ENCODE assay signal across 7 mouse cellular contexts in the genomic region with DNA sequence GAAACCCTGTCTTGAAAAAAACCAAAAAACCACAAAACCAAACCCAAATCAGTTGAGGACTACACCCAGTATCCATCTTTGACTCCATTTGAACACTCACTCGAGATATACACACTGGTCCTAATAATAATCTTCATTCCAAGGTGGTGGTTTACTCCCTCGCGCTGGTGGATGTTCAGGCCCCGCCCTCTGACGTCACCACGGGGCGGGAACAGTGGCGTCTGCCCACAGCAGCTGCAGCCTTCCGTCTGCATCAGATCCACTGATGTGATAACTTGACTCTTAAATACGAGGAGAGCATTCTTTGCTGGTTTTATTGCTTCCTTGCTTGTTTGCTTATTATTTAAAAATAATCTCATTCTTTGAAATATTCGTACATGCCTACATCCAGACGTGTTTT. TPM values are rescaled to one million over a fixed set of nuclear protein-coding genes. Genes with fewer than 3 reads are reported as not detected.
DNase-seq lines count a peak whose midpoint lies in the region; ATAC-seq and TF ChIP-seq lines count a peak whose summit lies in the region.

No protein-coding gene starts in this region.

- DNase-seq in G1E (ENCODE audit: low spot score): peak; percentile 66
- peak; percentile 80 for DNase-seq in adrenal gland, postnatal 10 days
- peak; percentile 65 for DNase-seq in hindbrain, embryonic 10.5 days (ENCODE audit: low spot score)
- DNase-seq in midbrain, embryonic 14.5 days: peak; percentile 90
- peak; percentile 63 to 75 for DNase-seq in spleen, postnatal 36 days (ENCODE audit: low spot score in 2 of 2)

- no peaks in the 10 kb centered on the region for H3K9me3 ChIP-seq in G1E (replicated peaks)
- no peaks in the 10 kb centered on the region for H3K9me3 ChIP-seq in forebrain, embryonic 16.5 days (ENCODE audit: control insufficient read depth, low read length)
- H3K9me3 ChIP-seq in hindbrain, embryonic 10.5 days: no peaks in the 10 kb centered on the region
- H3K9me3 ChIP-seq in limb, embryonic 13.5 days: no peaks in the 10 kb centered on the region
- no peaks in the 10 kb centered on the region for H3K9me3 ChIP-seq in midbrain, embryonic 14.5 days (ENCODE audit: control insufficient read depth, low read length)

- no peaks in the 10 kb centered on the region for H3K36me3 ChIP-seq in G1E (replicated peaks)
- H3K36me3 ChIP-seq in forebrain, embryonic 16.5 days (ENCODE audit: control insufficient read depth, insufficient read depth): no peaks in the 10 kb centered on the region
- no peaks in the 10 kb centered on the region for H3K36me3 ChIP-seq in hindbrain, embryonic 10.5 days
- no peaks in the 10 kb centered on the region for H3K36me3 ChIP-seq in limb, embryonic 13.5 days
- no peaks in the 10 kb centered on the region for H3K36me3 ChIP-seq in midbrain, embryonic 14.5 days (ENCODE audit: control insufficient read depth, insufficient read depth, low read length)

- peaks cover 18% of the 10 kb centered on the region for H3K4me1 ChIP-seq in G1E (ENCODE audit: insufficient read depth, low read depth, low read length)
- peaks cover 6% of the 10 kb centered on the region for H3K4me1 ChIP-seq in forebrain, embryonic 16.5 days (replicated peaks; ENCODE audit: control insufficient read depth, insufficient read depth, low read length)
- peaks cover 12% of the 10 kb centered on the region for H3K4me1 ChIP-seq in hindbrain, embryonic 10.5 days (replicated peaks)
- peaks cover 10% of the 10 kb centered on the region for H3K4me1 ChIP-seq in limb, embryonic 13.5 days
- no peaks in the 10 kb centered on the region for H3K4me1 ChIP-seq in midbrain, embryonic 14.5 days (ENCODE audit: control insufficient read depth, insufficient read depth, low read length)

- ATAC-seq in G1E (ENCODE audit: extremely low read depth, insufficient number of reproducible peaks, low FRiP score, poor library complexity, severe bottlenecking): no peak; the same call in 1 of the 2 replicates
- peak; percentile 75; the same call in 1 of the 2 replicates for ATAC-seq in forebrain, embryonic 16.5 days
- ATAC-seq in limb, embryonic 13.5 days (ENCODE audit: low FRiP score, low read depth): no peak
- ATAC-seq in midbrain, embryonic 14.5 days (ENCODE audit: low FRiP score, low TSS enrichment): no peak

- H3K27ac ChIP-seq in forebrain, embryonic 16.5 days (ENCODE audit: low read length): no peak overlapping the region
- H3K27ac ChIP-seq in hindbrain, embryonic 10.5 days: no peak overlapping the region
- no peak overlapping the region for H3K27ac ChIP-seq in limb, embryonic 13.5 days
- H3K27ac ChIP-seq in midbrain, embryonic 14.5 days (replicated peaks; ENCODE audit: low read depth, low read length): no peak overlapping the region

- H3K9ac ChIP-seq in forebrain, embryonic 16.5 days (replicated peaks; ENCODE audit: low read depth, low read length): no peak overlapping the region
- no peak overlapping the region for H3K9ac ChIP-seq in limb, embryonic 13.5 days
- H3K9ac ChIP-seq in midbrain, embryonic 14.5 days (replicated peaks; ENCODE audit: low read length): no peak overlapping the region

- 3% methylated on average over 12 of the region's 12 CpGs for WGBS in forebrain, embryonic 16.5 days
- WGBS in hindbrain, embryonic 10.5 days: 7% methylated on average over 12 of the region's 12 CpGs
- WGBS in limb, embryonic 13.5 days: 4% methylated on average over 12 of the region's 12 CpGs
- 3% methylated on average over 12 of the region's 12 CpGs for WGBS in midbrain, embryonic 14.5 days

- peak overlapping the region; percentile 13 for H3K4me2 ChIP-seq in forebrain, embryonic 16.5 days (ENCODE audit: low read length)
- H3K4me2 ChIP-seq in limb, embryonic 13.5 days (replicated peaks): peak overlapping the region; percentile 36
- peak overlapping the region; percentile 40 for H3K4me2 ChIP-seq in midbrain, embryonic 14.5 days (ENCODE audit: low read length)

- H3K4me3 ChIP-seq in G1E (ENCODE audit: low read depth, low read length): peak overlapping the region; percentile 38; the same call in 1 of the 2 replicates
- H3K4me3 ChIP-seq in forebrain, embryonic 16.5 days (replicated peaks; ENCODE audit: low read length): no peak overlapping the region
- peak overlapping the region; percentile 12; the same call in 1 of the 2 replicates for H3K4me3 ChIP-seq in hindbrain, embryonic 10.5 days
- H3K4me3 ChIP-seq in limb, embryonic 13.5 days: no peak overlapping the region
- 0 out of 2 replicates have a peak overlapping the region, but pooled peaks have one; percentile 9 for H3K4me3 ChIP-seq in midbrain, embryonic 14.5 days (replicated peaks; ENCODE audit: low read depth, low read length)

- TF ChIP-seq CTCF in G1E (IDR thresholded peaks at IDR 0.05; ENCODE audit: low read depth, low read length): no peak

- peaks cover 30% of the 10 kb centered on the region; the same call in 1 of the 2 replicates for H3K27me3 ChIP-seq in G1E (ENCODE audit: insufficient read depth, low read length)
- H3K27me3 ChIP-seq in forebrain, embryonic 16.5 days (replicated peaks; ENCODE audit: control insufficient read depth, insufficient read depth, low read length): no peaks in the 10 kb centered on the region
- peaks cover 19% of the 10 kb centered on the region for H3K27me3 ChIP-seq in hindbrain, embryonic 10.5 days (ENCODE audit: insufficient read depth, poor library complexity, severe bottlenecking)
- peaks cover 16% of the 10 kb centered on the region for H3K27me3 ChIP-seq in limb, embryonic 13.5 days
- no peaks in the 10 kb centered on the region for H3K27me3 ChIP-seq in midbrain, embryonic 14.5 days (ENCODE audit: control insufficient read depth, insufficient read depth, low read length)

RNA-seq across cellular contexts. Expression of gene Pnpla1, which starts 24.1 kb away (rescaled TPM):
- not detected in 2 replicates for total RNA-seq in G1E (2014; fragmentation: Nextera tagmentation)
- total RNA-seq in G1E (2017): 0.06 TPM in 1 of 2 replicates, not detected in the other
- polyA plus RNA-seq in G1E (2012): not detected in 2 replicates
- total RNA-seq in adrenal gland, postnatal 10 days (2021): not detected
- polyA plus RNA-seq in forebrain, embryonic 16.5 days (2015; fragmentation: Nextera tagmentation; extraction: Ambion mirVana): not detected in 2 replicates
- polyA plus RNA-seq in hindbrain, embryonic 10.5 days (2016; fragmentation: Nextera tagmentation; extraction: Ambion mirVana): not detected in 2 replicates
- 0.38 and 0.53 TPM in 2 replicates for polyA plus RNA-seq in limb, embryonic 13.5 days (2015; fragmentation: Nextera tagmentation; extraction: Ambion mirVana)
- 0.04 TPM in 1 of 2 replicates, not detected in the other for polyA plus RNA-seq in midbrain, embryonic 14.5 days (2014; fragmentation: Nextera tagmentation; extraction: Ambion mirVana)

RNA-seq across cellular contexts. Expression of gene 4930539E08Rik, which starts 32.8 kb away (rescaled TPM):
- total RNA-seq in G1E (2014; fragmentation: Nextera tagmentation) (not detected in 2 replicates), G1E (2017) (0.11 and 0.12 TPM in 2 replicates)
- polyA plus RNA-seq in G1E (2012): not detected in 2 replicates
- total RNA-seq in adrenal gland, postnatal 10 days (2021): under 1 TPM; 0.09 to 0.12 TPM
- polyA plus RNA-seq in forebrain, embryonic 16.5 days (2015; fragmentation: Nextera tagmentation; extraction: Ambion mirVana): 0.53 and 1.8 TPM in 2 replicates
- polyA plus RNA-seq in hindbrain, embryonic 10.5 days (2016; fragmentation: Nextera tagmentation; extraction: Ambion mirVana): 0.07 and 0.31 TPM in 2 replicates
- 0.27 and 0.36 TPM in 2 replicates for polyA plus RNA-seq in limb, embryonic 13.5 days (2015; fragmentation: Nextera tagmentation; extraction: Ambion mirVana)
- polyA plus RNA-seq in midbrain, embryonic 14.5 days (2014; fragmentation: Nextera tagmentation; extraction: Ambion mirVana): 1.0 and 1.2 TPM in 2 replicates

Comparison
In these comparisons a context has a peak if more than half of its experiments do, and no peak if none do; other contexts are left out.
1. H3K4me3 ChIP-seq: peak in G1E (single experiment), hindbrain, embryonic 10.5 days (single experiment) and midbrain, embryonic 14.5 days (single experiment); none in forebrain, embryonic 16.5 days (single experiment) and limb, embryonic 13.5 days (single experiment).
2. Peak in every context shown above with its lines, with median percentiles within 50 percentile points of each other: DNase-seq and H3K4me2 ChIP-seq.